Mouse (Mus musculus): ENCODE results near the gene Slc6a19.

GRCm38 (mm10) chr13:73631837-73632236 lies 72.8 kb downstream of the Slc6a19 start:
- TF ChIP-seq GATA1 (IDR thresholded peaks at IDR 0.05; ENCODE audit: borderline replicate concordance, low read length) (no peak), FLI1 (IDR thresholded peaks at IDR 0.05; ENCODE audit: low read length) (no peak)

All from megakaryocyte, embryonic 14.5 days (primary cell).